Mouse (Mus musculus): ENCODE measurements around the gene Prrt2.

The Prrt2 gene

GRCm38 (mm10) chr7:127003620-127004019 is 17.4 kb downstream of the Prrt2 start:
- DNase-seq (ENCODE audit: low spot score), result peak; percentile 75

- DNase-seq (ENCODE audit: low spot score), result no peak
These were observed 21.4 kb downstream of the Prrt2 start for GRCm38 (mm10) chr7:126999568-126999967.

- DNase-seq (ENCODE audit: low spot score), result no peak
These were observed 24.6 kb downstream of the Prrt2 start for GRCm38 (mm10) chr7:126996449-126996848.

GRCm38 (mm10) chr7:126988816-126989215 is 32.2 kb downstream of the Prrt2 start:
- no peak for DNase-seq (ENCODE audit: low spot score)

- no peak for DNase-seq (ENCODE audit: low spot score)
These were observed 34.7 kb downstream of the Prrt2 start for GRCm38 (mm10) chr7:126986319-126986718.

- no peak for DNase-seq (ENCODE audit: low spot score)
These were observed 36.2 kb downstream of the Prrt2 start for GRCm38 (mm10) chr7:126984667-126985444.

GRCm38 (mm10) chr7:126983113-126983512 is 37.9 kb downstream of the Prrt2 start:
- DNase-seq (ENCODE audit: low spot score), result no peak

GRCm38 (mm10) chr7:126982054-126982453 is 39.0 kb downstream of the Prrt2 start:
- DNase-seq (ENCODE audit: low spot score), result peak; percentile 42

- no peak for DNase-seq (ENCODE audit: low spot score)
These were observed 39.4 kb downstream of the Prrt2 start for GRCm38 (mm10) chr7:126981601-126982000.

GRCm38 (mm10) chr7:126978841-126979240 is 42.2 kb downstream of the Prrt2 start:
- no peak for DNase-seq (ENCODE audit: low spot score)

GRCm38 (mm10) chr7:126976878-126977459 is 44.0 kb downstream of the Prrt2 start:
- no peak for DNase-seq (ENCODE audit: low spot score)

GRCm38 (mm10) chr7:126975950-126976866 is 44.8 kb downstream of the Prrt2 start, which contains the start of gene Cdiptos:
TSS of gene Cdiptos (minus strand) at chr7:126976098.
- peak; percentile 92 for DNase-seq (ENCODE audit: low spot score)

- no peak for DNase-seq (ENCODE audit: low spot score)
These were observed 45.3 kb downstream of the Prrt2 start, which contains the start of gene Cdipt for GRCm38 (mm10) chr7:126975893-126975949. TSS of gene Cdipt (plus strand) at chr7:126975914.

GRCm38 (mm10) chr7:126975493-126975892 is 45.5 kb downstream of the Prrt2 start:
- no peak for DNase-seq (ENCODE audit: low spot score)

All from yolk sac, embryonic 10.5 days (tissue).